Mouse (Mus musculus): ENCODE measurements at regions not wholly inside any gene's neighbourhood (a gene's known extent, or its start where the extent isn't known, plus 50 kb on each side); places are given as distances from the start of the nearest gene placed in this dataset.

- TF ChIP-seq CTCF (conservative IDR thresholded peaks at IDR 0.05; ENCODE audit: low read length) (no peak), NANOG (IDR thresholded peaks at IDR 0.05; ENCODE audit: borderline replicate concordance, low read length) (no peak)
Observed at GRCm38 (mm10) chr13:103648016-103648415, 126.4 kb downstream of the Srek1 start.
